Mouse (Mus musculus) erythroblast, embryonic 14.5 days (primary cell): Measurements from ENCODE around the gene Npvf.

Experiments used
- GATA1 ChIP-seq: IDR thresholded peaks from 2 replicates; pipeline ENCODE4 v1.6.1; 2012; ENCODE audit warnings: low read length, inconsistent platforms, mixed read lengths
- TAL1 ChIP-seq: IDR thresholded peaks from 3 replicates; pipeline ENCODE4 v1.6.1; 2012; ENCODE audit warnings: low read length, inconsistent platforms, mixed read lengths

DNA sequence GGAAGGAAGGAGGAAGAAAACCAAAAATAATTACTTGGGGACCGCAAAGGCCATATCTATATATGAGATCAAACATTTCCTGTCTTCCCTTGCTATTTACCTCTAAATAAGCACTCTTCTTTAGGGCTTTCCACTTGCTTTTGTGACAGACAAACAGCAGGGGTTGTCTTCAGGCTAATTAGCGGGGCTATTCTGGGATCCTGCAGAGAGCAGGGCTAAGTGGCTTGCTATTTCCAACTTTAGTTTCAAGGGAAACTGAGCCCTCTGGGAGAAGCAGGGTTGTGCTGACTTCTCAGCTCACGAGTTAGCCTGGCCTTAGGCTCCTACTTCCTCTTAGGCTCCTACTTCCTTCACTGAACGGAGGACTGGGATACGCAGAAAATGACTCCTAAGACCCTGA, 27.3 kb upstream of the Npvf start:
- no peak for TF ChIP-seq GATA1
- TF ChIP-seq TAL1 = no peak
